Mouse (Mus musculus) left cerebral cortex, adult 9 months (tissue): ENCODE data around the gene Stac2.

Experiments used
- DNase-seq, 2 experiments: peaks; one replicate each; pipeline ENCODE4 v3.0.0; 2022; ENCODE audit warnings: low spot score in 2 of 2

Gene Stac2

DNA sequence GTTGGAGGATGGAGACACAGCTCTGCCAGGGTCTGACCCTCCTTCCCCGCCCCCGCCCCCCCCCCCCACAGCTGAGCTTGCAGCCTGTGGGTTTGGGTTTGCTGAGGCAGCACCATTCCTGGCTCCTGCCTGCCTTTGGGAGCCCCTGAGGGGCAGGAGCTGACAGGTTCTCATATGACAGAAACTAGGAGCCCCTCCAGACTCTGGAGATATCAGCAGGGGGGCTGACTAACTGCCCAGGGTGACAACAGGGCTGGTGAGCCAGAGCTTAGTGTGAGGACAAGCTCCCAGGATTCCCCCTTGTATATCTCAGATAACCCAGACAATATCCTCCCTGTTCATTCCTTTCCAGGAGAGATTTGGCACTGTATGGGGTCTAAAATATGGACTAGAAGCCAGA, 2.3 kb downstream of the Stac2 start:
- DNase-seq, result no peak

- DNase-seq, result no peak
These were observed 2.8 kb downstream of the Stac2 start for GRCm38 (mm10) chr11:98050520-98050815.

GRCm38 (mm10) chr11:98049672-98050519, 3.4 kb downstream of the Stac2 start:
- DNase-seq, result peak in 1 of 2 experiments; percentile 38

DNA sequence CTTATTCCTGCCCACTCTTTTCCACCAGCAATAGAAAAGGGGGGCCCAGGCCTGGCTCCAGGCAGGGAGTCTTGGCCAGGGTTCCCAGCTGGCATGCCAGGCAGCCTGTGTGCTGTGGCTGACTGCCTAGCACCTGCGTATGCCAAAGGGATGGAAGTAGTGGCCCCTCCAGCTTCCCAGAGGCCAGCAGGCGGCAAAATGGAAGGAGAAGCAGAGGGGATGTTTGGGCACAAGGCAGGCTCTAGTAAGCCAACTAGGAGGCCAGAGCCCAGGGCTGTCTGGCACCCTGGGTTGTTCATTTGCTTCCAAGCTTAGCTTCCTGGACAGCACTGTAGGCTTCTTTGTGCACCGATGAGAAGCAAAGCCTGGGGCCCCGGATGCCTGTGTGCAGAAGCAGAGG, 5.5 kb downstream of the Stac2 start:
- DNase-seq, result peak in 1 of 2 experiments; percentile 49

- no peak for DNase-seq
These were observed 6.8 kb downstream of the Stac2 start for GRCm38 (mm10) chr11:98046466-98046865.

- DNase-seq, result no peak
These were observed 7.7 kb downstream of the Stac2 start for GRCm38 (mm10) chr11:98045596-98045995.

DNA sequence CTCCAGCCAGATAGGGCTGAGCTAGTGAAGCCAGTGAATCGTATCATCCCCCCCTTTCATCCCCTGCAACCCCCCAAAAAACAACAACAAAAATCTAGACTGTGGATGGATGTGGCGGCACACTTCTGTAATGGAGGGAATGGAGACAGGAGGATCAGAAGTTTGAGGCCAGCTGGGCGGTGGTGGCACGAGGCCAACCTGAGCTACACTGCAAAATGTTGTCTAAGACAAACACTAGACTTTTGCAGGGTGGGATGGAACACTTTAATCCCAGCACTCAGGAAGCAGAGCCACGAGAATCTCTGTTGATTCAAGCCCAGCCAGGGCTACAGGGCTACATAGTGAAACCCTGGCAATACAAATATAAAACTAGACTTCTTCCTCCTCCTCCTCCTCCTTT, 9.2 kb downstream of the Stac2 start:
- no peak for DNase-seq

- DNase-seq, result no peak
These were observed 10.5 kb downstream of the Stac2 start for GRCm38 (mm10) chr11:98042741-98043140.

- DNase-seq, result no peak
These were observed 12.3 kb downstream of the Stac2 start for GRCm38 (mm10) chr11:98040975-98041374.

- DNase-seq, result peak in 1 of 2 experiments; percentile 86
These were observed 15.4 kb downstream of the Stac2 start for GRCm38 (mm10) chr11:98037871-98038270.

- DNase-seq, result no peak
These were observed 17.3 kb downstream of the Stac2 start for GRCm38 (mm10) chr11:98035977-98036377.

- no peak for DNase-seq
These were observed 18.4 kb downstream of the Stac2 start for GRCm38 (mm10) chr11:98034840-98035239.

GRCm38 (mm10) chr11:98034061-98034460, 19.2 kb downstream of the Stac2 start:
- no peak for DNase-seq

- peak in 1 of 2 experiments; percentile 83 for DNase-seq
These were observed 21.9 kb downstream of the Stac2 start for GRCm38 (mm10) chr11:98031443-98031770.

GRCm38 (mm10) chr11:98030701-98031442, 22.4 kb downstream of the Stac2 start:
- DNase-seq, result no peak

DNA sequence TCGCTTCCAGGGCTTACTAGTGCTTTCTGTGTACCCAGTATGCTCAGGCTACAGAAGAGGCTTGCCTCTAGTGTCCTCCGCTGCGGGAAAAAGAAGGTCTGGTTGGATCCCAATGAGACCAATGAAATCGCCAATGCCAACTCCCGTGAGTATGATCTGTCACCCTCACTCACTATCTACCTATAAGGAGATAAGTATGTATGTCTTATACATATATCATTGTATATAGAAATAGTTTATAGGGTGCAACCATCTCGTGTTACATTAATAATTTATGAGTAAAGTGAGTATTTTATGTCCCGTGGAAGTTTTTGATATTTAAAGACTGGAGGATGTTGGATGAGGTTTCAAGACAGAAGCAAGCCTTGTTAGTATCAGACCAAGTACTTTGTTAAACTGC, 25.5 kb downstream of the Stac2 start:
- DNase-seq, result no peak

DNA sequence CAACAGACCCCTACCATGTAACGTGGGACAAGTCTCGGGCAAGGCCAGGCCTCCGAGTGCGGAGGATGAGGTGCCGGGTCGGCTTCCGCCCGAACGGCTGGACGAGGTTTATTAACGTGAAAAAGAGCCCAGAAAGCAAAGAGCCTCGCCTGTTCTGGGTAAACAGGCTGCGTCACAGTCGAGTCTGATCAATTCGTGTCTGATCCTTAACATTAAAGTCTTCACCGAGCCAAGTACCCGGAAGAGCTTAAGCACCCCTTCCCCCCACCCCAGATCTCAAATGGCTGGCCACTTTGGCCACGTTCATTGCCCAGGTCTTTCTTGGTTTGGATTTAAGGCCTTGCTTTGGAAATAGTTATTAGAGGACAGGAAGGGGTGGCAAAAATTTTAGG, 26.0 kb downstream of the Stac2 start:
- no peak for DNase-seq

DNA sequence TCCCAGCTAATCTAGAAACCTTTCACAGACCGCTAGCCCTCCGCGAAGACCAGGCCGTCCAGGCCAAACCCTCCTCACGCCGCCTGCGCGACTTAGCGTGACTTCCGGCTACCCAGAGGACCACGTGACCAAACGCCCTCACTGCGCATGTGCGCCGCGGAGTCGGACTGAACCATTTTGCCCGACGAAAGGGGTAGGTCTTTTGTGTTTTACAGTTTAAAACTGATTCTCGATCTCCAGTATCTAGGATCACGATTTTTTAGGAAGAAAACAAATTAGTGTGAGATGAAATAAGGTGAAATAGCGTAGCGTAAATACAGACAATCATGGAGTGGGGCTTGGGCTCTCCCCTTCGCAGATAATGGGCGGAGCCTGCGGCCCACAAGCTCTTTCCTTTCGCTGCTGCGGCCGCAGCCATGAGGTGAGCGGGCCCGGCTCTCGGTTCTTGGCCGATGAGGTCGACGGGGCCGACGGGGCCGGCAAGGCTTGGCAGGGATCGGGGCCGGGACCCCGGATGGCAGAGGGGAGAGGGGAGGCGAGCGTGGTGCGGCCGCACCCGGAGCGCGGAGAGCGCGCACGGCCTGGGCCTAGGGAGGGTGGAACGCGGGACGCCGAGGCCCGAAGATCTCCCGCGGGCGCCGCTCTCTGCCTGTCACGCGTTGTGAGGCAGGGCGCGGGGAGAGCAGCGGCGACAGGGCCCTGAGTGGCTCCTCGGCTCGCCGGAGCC, 26.5 kb downstream of the Stac2 start, which contains the start of gene Rpl19:
Gene Rpl19 (plus strand): TSS at position 141 of the 727 bp plus-strand sequence.
- peak; percentile 82 to 94 for DNase-seq

DNA sequence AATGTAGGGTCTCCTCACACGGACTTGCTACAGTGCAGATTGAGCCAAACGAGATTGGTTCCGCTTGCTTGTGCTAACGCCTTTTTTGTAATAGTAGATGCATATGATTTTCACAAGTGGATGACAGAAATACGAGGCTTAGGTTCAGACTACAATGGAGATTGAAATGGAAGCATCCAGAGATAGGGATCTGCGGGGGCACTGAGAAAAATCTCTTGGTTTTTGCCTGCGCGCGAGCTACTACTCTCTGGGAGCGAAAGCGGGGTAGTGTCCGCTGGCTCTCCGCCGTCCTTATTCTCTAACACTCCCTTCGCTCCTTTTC, 27.1 kb downstream of the Stac2 start:
- DNase-seq, result no peak

- no peak for DNase-seq
These were observed 28.7 kb downstream of the Stac2 start for GRCm38 (mm10) chr11:98024516-98024915.

- DNase-seq, result no peak
These were observed 30.5 kb downstream of the Stac2 start, which contains the start of gene Cacnb1 for GRCm38 (mm10) chr11:98022555-98023371. Cacnb1 (minus strand) TSS chr11:98023034.

DNA sequence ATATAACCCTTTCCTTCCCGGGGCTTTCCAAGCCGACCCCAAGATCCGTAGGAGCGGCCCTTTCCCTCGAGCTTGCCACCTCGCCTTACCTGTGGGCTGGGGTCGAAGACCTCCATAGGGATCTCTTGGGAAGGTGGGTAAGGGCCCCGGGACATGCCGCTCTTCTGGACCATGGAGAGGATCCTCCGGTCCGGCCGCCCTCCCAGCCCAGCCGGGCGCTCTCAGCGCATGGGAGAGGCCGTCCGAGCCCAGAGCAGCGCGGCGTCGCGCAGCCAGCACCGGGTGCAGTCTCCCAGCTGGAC, 31.1 kb downstream of the Stac2 start:
- DNase-seq, result no peak
